Mouse (Mus musculus): ENCODE data around the gene Tas2r119. TPM values are rescaled to one million over a fixed set of nuclear protein-coding genes. Genes with fewer than 3 reads are reported as not detected.

Gene Tas2r119
- total RNA-seq, 2 experiments from 2014 or later, result not detected

DNA sequence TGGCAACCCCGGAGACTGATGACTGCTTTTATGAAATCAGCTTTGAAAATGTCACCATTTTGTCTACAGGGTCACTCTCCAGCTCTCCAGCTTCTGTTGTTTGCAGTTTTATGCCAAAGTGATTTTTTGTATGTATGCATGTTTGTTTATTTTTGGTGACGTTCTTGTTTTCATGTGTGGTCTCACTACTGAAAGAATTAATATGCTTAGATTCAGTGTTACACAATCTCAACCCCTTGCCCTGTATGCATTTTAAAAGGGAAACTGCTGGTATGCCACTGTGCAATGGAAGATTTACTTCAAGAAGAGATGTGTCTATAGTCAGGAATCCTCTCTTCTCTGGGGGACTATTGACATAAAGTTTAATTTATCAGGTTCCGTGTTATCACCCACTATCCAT lies 48.3 kb downstream of the Tas2r119 start:
- DNase-seq, result no peak

DNA sequence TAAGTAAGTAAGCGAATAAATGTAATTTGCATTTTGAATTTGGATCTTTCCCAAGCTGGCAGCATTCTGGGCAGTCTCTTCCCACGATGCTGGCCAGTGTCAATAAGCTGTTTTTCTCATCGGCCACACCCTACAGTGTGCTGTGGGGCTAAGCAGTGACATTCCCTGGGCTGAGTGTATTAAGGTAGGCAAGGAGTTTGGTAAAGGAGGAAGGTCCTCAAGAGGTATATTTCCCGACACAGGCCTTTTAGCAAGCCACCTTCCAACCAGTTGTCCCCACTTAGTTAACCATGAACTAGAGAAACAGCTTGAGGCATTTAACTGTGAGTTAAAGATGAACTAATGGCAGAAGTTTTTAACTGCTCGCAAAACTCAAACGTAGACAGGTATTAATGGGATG lies 49.3 kb downstream of the Tas2r119 start:
- no peak for DNase-seq

DNA sequence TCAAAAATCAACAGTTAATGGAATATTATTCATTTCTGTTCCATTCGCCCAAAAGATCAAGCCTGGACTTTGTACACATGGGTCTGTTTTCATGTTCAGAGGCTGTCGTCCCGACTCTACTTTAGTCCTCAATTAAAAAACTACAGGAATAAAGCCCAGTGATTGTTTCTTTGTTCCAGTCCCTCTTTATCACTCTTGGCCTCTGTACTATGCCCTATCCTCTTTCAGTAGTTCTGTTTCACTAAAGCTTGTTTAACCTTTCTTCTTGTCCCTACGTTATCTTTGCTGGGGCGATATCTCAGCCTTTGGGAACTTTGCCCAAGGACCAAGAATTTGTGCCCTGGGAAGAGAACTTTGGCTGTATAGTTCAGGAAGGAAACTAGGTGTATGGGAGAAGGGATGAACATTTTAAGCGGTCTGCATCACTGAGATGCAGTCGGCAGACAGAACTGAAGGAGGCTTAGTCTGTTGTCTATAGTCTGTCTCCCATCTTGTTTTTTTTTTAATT lies 49.9 kb downstream of the Tas2r119 start:
- DNase-seq, result no peak

Other genes with a start within 250 kb of the Tas2r119 start
- gene Sema5a, start 67.5 kb downstream of the Tas2r119 start, total RNA-seq (2021), result 1 to 10 TPM; 4.7 to 6.9 TPM

All from heart, adult 18-20 months (tissue).